Mouse (Mus musculus) CD4-positive helper T cell, adult 2 months (primary cell): ENCODE data around the gene Tbc1d22b.

Experiments used
- DNase-seq: peaks from one replicate; pipeline ENCODE4 v3.0.0-alpha.2; 2012; ENCODE audit warnings: low read depth, missing footprints, low spot score

Gene Tbc1d22b

DNA sequence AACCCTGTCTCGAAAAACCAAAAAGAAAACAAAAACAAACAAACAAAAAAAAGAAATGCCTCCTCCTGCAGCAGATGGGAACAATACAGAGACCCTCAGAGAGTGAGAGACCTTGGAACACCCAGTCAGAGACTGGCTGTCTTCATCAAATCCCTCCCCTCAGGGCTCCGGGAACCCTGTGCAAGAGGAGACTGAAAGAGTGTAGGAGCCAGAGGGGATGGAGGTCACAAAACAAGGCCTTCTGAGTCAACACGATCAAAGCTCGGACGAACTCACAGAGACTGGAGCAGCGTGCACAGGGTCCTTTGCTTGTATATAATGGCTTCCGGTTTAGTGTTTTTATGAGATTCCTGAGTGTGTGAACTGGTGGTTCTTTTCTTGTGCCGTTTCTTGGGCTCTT is 9.2 kb upstream of the Tbc1d22b start:
- DNase-seq = no peak

GRCm38 (mm10) chr17:29541419-29541818 is 8.2 kb upstream of the Tbc1d22b start:
- no peak for DNase-seq

GRCm38 (mm10) chr17:29542831-29543690 is 6.5 kb upstream of the Tbc1d22b start:
- DNase-seq = no peak

- no peak for DNase-seq
Measured at GRCm38 (mm10) chr17:29544064-29544463, 5.5 kb upstream of the Tbc1d22b start.

- DNase-seq = no peak
Measured at GRCm38 (mm10) chr17:29545241-29545640, 4.3 kb upstream of the Tbc1d22b start.

- no peak for DNase-seq
Measured at GRCm38 (mm10) chr17:29548494-29548893, 1.1 kb upstream of the Tbc1d22b start.

DNA sequence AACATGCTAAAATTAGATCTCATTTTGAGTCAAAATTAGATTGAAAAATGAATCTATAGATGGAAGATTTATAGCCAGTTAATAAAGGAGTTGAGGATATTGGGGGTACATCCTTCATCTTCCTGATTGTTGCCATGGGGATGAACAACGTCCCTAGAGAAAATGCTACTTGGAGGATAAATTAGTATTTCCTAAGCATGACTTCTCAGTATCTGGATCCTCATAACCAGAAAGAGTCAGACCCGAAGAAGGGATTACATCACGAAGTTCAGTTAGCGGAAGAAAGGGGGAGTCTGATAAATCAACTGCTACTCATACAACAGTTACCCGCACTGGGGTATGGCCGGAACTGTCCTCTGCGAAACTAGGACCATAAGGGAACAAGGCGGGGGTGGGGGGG is 591 bp upstream of the Tbc1d22b start:
- no peak for DNase-seq

DNA sequence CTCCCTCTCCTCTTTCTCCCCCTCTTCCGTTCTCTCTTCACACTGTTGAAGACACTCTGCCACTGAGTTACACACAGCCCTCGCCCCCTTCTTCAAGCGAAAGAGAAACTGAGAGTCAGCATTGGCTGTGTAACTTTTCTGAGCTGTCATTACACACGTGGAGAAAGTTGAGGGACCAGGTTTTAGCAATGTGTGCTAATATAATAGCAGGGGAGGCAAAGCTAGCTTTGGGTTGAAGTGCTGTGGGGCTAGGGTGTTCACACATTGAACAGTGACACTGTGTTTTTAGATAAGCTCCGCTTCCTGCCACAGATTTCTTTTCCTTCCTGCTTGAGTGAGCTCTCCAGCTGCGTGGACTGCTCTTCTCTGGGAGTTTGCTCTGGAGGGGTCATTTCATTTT is 1.4 kb downstream of the Tbc1d22b start:
- peak; percentile 71 for DNase-seq

DNA sequence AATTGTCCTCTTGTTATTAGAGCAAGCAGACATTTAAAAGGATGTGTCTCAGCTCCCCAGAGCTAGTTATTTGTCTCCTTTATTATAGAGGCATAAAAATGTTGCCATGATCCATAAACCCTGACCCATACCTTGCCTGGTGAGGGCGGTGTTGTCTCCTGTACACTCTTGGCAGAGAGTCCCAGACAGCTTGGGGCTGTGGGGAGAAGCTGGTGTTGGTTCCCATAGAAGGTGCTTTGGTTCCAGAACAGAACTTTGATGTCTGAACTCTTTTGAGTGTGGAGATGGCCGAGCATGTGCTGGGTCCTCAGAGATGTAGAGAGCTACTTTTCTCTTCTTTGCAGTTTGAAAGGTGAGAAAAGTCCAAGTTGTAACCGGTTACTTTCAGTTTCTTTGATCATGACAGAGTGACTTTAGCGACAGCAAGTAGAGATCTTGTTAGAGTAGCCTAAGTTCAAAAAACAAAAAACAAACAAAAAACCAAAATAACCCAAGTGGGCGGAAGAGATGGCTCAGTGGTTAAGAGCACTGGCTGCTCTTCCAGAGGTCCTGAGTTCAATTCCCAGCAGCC is 2.7 kb downstream of the Tbc1d22b start, which contains the start of gene Tmem217:
Tmem217 (minus strand) TSS at position 224 of the 571 bp plus-strand sequence.
- peak; percentile 80 for DNase-seq

DNA sequence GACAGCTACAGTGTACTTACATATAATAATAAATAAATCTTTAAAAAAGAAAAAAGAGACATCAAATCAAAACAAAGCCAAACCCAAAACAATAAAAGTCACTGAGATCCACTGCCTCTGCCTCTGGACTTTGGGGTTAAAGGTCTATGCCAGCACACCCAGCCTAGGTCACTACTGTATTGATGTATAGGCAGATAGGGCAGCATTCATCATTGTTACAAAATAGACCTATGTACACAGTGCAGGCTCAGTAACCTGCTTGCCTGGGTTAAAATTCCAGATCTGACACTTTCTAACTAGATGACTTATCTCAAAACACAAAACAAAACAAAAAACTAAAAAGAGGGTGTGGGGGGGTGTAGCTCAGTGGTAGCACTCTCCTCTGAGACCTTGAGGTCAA is 4.6 kb downstream of the Tbc1d22b start:
- DNase-seq = no peak

DNA sequence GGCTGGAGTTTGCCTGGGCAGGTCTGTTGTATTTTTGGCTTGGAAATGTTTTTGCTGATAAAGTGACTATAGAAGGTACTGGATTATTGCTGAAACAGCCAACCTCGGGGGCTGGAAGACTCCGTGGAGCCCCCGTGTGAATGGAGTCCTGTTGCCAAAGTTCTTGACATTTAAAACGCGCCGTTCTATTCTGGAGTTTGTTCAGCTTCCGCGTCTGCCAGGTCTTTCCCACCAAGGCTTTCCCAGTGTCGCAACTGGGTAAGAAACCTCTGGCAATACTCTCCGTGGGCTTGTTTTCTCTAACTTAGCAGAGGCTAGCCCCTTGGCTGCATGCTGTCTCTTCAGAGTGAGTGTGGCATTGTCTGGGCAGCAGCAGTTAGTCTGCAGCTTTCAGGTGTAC is 6.9 kb downstream of the Tbc1d22b start:
- DNase-seq = no peak

- DNase-seq = peak; percentile 21
Measured at GRCm38 (mm10) chr17:29556893-29557292, 7.3 kb downstream of the Tbc1d22b start.

DNA sequence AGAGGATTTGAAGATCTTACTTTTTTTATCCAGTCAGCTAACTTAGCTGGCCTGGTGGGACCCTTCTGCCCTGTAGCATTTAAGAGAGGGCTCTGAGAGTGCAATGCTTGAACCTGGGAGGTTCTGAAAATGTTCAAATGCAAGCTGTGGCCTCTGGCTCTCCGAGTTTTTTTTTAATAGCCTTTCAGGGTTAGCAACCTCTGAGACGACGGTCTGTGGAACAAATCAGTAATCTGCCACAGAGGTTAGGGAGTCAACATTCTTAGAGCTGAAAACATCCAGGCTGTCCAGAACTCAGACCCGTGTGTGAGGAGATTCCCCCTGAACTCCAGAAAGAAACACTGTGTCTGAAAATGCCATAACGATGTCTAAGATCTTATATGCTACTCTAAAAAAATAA is 8.9 kb downstream of the Tbc1d22b start:
- DNase-seq = no peak

- peak; percentile 54 for DNase-seq
Measured at GRCm38 (mm10) chr17:29565521-29565920, 15.9 kb downstream of the Tbc1d22b start.

DNA sequence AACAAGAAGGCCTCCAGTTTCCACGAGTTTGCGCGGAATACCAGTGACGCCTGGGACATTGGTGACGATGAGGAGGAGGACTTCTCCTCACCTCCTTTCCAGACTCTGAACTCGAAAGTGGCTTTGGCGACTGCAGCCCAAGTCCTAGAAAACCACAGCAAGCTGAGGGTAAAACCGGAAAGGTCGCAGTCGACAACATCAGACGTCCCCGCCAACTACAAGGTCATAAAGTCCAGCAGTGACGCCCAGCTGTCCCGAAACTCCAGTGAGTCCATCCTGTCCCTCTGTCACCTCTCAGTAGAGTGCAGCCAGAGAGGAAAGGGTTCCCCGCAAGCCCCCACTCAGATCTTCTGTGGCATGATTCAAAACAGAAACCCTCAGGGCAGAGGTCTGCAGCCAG is 18.9 kb downstream of the Tbc1d22b start:
- DNase-seq = no peak

DNA sequence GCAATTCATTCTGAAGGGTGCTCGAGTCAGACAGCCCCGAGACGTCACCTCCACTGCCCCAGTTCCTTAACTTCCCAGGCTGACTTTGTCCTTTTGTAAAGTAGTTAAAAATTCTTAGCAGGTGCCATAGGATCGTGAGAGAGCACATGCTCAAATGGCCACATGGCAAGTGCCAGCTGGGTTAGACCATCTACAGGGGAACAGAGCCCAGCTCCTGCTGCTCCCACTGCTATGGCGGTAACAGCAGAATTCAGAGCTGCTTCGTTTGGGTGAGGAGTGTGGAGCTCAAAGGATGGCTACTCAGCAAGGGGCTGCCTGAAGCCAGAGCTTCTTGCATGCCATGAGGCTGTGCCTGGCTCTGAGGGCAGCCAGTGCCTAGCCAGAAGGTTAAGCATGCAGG is 20.2 kb downstream of the Tbc1d22b start:
- no peak for DNase-seq

GRCm38 (mm10) chr17:29579579-29580126 is 30.1 kb downstream of the Tbc1d22b start:
- DNase-seq = no peak

DNA sequence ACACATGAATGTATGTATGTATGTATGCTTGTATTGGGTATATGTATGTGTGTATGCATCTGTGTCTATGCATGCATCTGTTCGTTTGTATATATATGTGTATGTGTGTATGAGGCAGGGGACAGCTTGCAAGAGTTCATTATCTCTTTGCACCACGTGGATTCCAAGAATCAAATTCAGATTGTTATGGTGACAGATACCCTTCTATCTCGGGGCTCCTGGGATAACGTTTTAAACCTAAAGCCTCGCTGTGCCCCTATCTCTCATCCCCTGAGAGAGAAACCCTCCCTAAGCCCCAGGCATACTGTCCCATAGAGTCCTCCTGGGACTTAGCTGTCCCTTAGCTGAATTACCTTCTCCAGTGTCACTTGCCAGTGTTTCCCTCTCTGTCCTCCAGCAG is 34.0 kb downstream of the Tbc1d22b start:
- no peak for DNase-seq

DNA sequence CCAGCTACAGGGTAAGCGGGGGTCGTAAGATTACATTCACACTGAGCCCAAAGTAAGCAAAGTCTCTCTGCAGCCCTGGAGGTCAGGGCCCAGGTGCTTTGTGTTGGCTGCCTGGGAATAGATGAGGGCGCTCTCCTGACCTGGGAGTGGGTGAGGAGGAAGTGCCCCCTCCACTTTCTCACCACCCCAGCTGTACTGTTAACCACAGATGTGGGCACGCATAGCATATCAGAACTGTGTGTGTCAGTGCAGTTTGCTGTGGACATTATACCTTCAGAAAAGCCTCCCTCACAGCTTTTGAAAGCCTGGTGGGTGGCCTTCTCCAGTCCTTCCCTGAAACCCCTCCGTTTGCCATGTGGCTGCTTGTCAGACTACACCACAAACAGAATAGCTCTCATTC is 34.7 kb downstream of the Tbc1d22b start:
- DNase-seq = no peak

- no peak for DNase-seq
Measured at GRCm38 (mm10) chr17:29584737-29585136, 35.2 kb downstream of the Tbc1d22b start.

- DNase-seq = peak; percentile 22
Measured at GRCm38 (mm10) chr17:29585446-29585845, 35.9 kb downstream of the Tbc1d22b start.

DNA sequence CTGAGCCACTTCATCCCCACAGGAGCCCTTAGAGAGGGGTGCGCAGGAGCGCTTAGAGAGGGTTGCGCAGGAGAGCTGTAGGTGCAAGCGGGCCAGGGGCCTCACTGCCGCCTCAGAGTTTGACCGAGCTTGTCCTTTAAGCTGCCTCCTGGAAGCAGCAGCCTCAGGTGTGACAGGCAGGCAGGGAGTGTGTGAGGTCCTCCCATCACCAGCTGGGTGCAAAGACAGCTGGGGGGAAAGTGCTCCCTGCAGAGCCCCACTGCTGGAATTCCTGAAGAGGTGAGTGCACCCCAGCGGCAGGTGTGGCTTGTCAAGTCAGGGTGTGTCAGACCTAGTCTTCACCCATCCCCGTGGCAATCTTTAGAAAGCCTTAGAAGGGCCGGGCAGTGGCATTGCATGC is 37.3 kb downstream of the Tbc1d22b start:
- no peak for DNase-seq
